Mouse (Mus musculus) small intestine, adult 2 months (tissue): ENCODE measurements around the gene Abcc4. TPM values are rescaled to one million over a fixed set of nuclear protein-coding genes. Genes with fewer than 3 reads are reported as not detected.

Experiments used
- H3K27ac ChIP-seq: fragments of 200-500 bp; 2 replicates; pipeline ENCODE4 v1.5.1; 2012; ENCODE audit warnings: low read depth, low read length, control low read depth, inconsistent platforms; ENCODE audit not compliant: insufficient read depth
- H3K27me3 ChIP-seq: fragments of 200-500 bp; 2 replicates; pipeline ENCODE4 v1.6.1; 2012; ENCODE audit warnings: mild to moderate bottlenecking, moderate library complexity, low read length, inconsistent platforms; ENCODE audit not compliant: control insufficient read depth, insufficient read depth
- H3K36me3 ChIP-seq: fragments of 200-500 bp; 2 replicates; pipeline ENCODE4 v1.6.1; 2012; ENCODE audit warnings: mild to moderate bottlenecking, low read length, control low read depth, inconsistent platforms; ENCODE audit not compliant: control insufficient read depth, insufficient read depth
- H3K4me1 ChIP-seq: fragments of 200-500 bp; 2 replicates; pipeline ENCODE4 v1.6.1; 2012; ENCODE audit warnings: low read length, inconsistent platforms, mixed read lengths; ENCODE audit not compliant: control insufficient read depth, insufficient read depth, insufficient read length
- H3K4me3 ChIP-seq: fragments of 200-500 bp; 2 replicates; pipeline ENCODE4 v1.5.1; 2012; ENCODE audit warnings: low read depth, mild to moderate bottlenecking, control low read depth, inconsistent platforms, low read length, moderate library complexity
- CTCF ChIP-seq: fragments of 200-500 bp; IDR thresholded peaks from 2 replicates; pipeline ENCODE4 v1.5.1; 2012; ENCODE audit warnings: low read depth, mild to moderate bottlenecking, control low read depth, inconsistent platforms, low read length, moderate library complexity, mixed read lengths; ENCODE audit not compliant: insufficient replicate concordance, insufficient read length; ENCODE audit errors: extremely low read depth
- POLR2A ChIP-seq: fragments of 200-500 bp; IDR thresholded peaks from 2 replicates; pipeline ENCODE4 v1.6.1; 2012; ENCODE audit warnings: low read depth, mild to moderate bottlenecking, control low read depth, inconsistent platforms, low read length, moderate library complexity
- whole genome bisulfite sequencing: fragments of 180-500 bp; shearing (Covaris S2); methylation state at CpG from one replicate; pipeline ENCODE4 v1.1.7; 2018; 5-methylcytosine and 5-hydroxymethylcytosine counted together
- polyA plus RNA-seq: library from polyadenylated mRNA; depleted of rRNA; stranded (reverse); fragments of >200 nt; gene quantifications from 2 replicates; pipeline ENCODE4 v1.2.3, GENCODE M21; 2012

The Abcc4 gene
- polyA plus RNA-seq, 1 experiment: 1.3 TPM

GRCm38 (mm10) chr14:118565696-118566095 lies 140.3 kb downstream of the Abcc4 start:
- Histone ChIP-seq H3K27ac (no peak overlapping the region), H3K36me3 (no peaks in the 10 kb centered on the region), H3K4me3 (no peak overlapping the region), H3K4me1 (no peaks in the 10 kb centered on the region), H3K27me3 (no peaks in the 10 kb centered on the region)
- WGBS: 89% methylated on average over 5 of the region's 5 CpGs
- TF ChIP-seq POLR2A: no peak
- no peak for TF ChIP-seq CTCF

- Histone ChIP-seq H3K4me3 (no peak overlapping the region), H3K27me3 (no peaks in the 10 kb centered on the region), H3K27ac (no peak overlapping the region), H3K4me1 (no peaks in the 10 kb centered on the region), H3K36me3 (no peaks in the 10 kb centered on the region)
- 57% methylated on average over 8 of the region's 8 CpGs for WGBS
- TF ChIP-seq POLR2A (no peak), CTCF (no peak)
Observed at GRCm38 (mm10) chr14:118563570-118563969, 142.4 kb downstream of the Abcc4 start.

GRCm38 (mm10) chr14:118552901-118553475 lies 153.0 kb downstream of the Abcc4 start:
- H3K36me3 ChIP-seq: no peaks in the 10 kb centered on the region
- no peak overlapping the region for H3K4me3 ChIP-seq
- H3K27ac ChIP-seq: no peak overlapping the region
- TF ChIP-seq POLR2A: no peak
- no peaks in the 10 kb centered on the region for H3K27me3 ChIP-seq
- H3K4me1 ChIP-seq: no peaks in the 10 kb centered on the region
- 82% methylated on average over 20 of the region's 20 CpGs for WGBS

GRCm38 (mm10) chr14:118552390-118552789 lies 153.6 kb downstream of the Abcc4 start:
- H3K27me3 ChIP-seq: no peaks in the 10 kb centered on the region
- no peaks in the 10 kb centered on the region for H3K4me1 ChIP-seq
- no peaks in the 10 kb centered on the region for H3K36me3 ChIP-seq
- H3K4me3 ChIP-seq: no peak overlapping the region
- no peak overlapping the region for H3K27ac ChIP-seq
- WGBS: 79% methylated on average over 5 of the region's 5 CpGs
- no peak for TF ChIP-seq CTCF
- TF ChIP-seq POLR2A: no peak

GRCm38 (mm10) chr14:118551725-118552285 lies 154.2 kb downstream of the Abcc4 start:
- 43% methylated on average over 24 of the region's 24 CpGs for WGBS
- TF ChIP-seq CTCF (no peak), POLR2A (no peak)
- Histone ChIP-seq H3K27me3 (no peaks in the 10 kb centered on the region), H3K4me3 (no peak overlapping the region), H3K36me3 (no peaks in the 10 kb centered on the region), H3K4me1 (no peaks in the 10 kb centered on the region), H3K27ac (no peak overlapping the region)

- Histone ChIP-seq H3K27me3 (no peaks in the 10 kb centered on the region), H3K27ac (no peak overlapping the region), H3K4me1 (no peaks in the 10 kb centered on the region), H3K36me3 (no peaks in the 10 kb centered on the region), H3K4me3 (no peak overlapping the region)
- WGBS: 47% methylated on average over 18 of the region's 18 CpGs
- TF ChIP-seq POLR2A (no peak), CTCF (no peak)
Observed at GRCm38 (mm10) chr14:118551061-118551724, 154.8 kb downstream of the Abcc4 start.

GRCm38 (mm10) chr14:118544493-118544892 lies 161.5 kb downstream of the Abcc4 start:
- Histone ChIP-seq H3K27me3 (no peaks in the 10 kb centered on the region), H3K4me1 (no peaks in the 10 kb centered on the region), H3K27ac (no peak overlapping the region), H3K36me3 (no peaks in the 10 kb centered on the region), H3K4me3 (no peak overlapping the region)
- TF ChIP-seq CTCF: no peak
- TF ChIP-seq POLR2A: no peak
- WGBS: 89% methylated on average over 6 of the region's 6 CpGs

- no peak overlapping the region for H3K4me3 ChIP-seq
- no peak for TF ChIP-seq CTCF
- no peak for TF ChIP-seq POLR2A
- no peak overlapping the region for H3K27ac ChIP-seq
- H3K4me1 ChIP-seq: no peaks in the 10 kb centered on the region
- no peaks in the 10 kb centered on the region for H3K27me3 ChIP-seq
- no peaks in the 10 kb centered on the region for H3K36me3 ChIP-seq
- WGBS: 87% methylated on average over 9 of the region's 9 CpGs
Observed at GRCm38 (mm10) chr14:118542947-118543346, 163.1 kb downstream of the Abcc4 start.
